Mouse (Mus musculus): ENCODE results near the gene Dapk1. TPM values are rescaled to one million over a fixed set of nuclear protein-coding genes. Genes with fewer than 3 reads are reported as not detected.

The Dapk1 gene
- polyA plus RNA-seq, 1 experiment = 37.7 TPM

GRCm38 (mm10) chr13:60662493-60663177, 60.9 kb downstream of the Dapk1 start:
- DNase-seq (ENCODE audit: low spot score) = no peak

- no peak for DNase-seq (ENCODE audit: low spot score)
These were observed 62.3 kb downstream of the Dapk1 start for GRCm38 (mm10) chr13:60664058-60664457.

- no peak for DNase-seq (ENCODE audit: low spot score)
These were observed 63.1 kb downstream of the Dapk1 start for GRCm38 (mm10) chr13:60664816-60665215.

GRCm38 (mm10) chr13:60665402-60665801, 63.7 kb downstream of the Dapk1 start:
- DNase-seq (ENCODE audit: low spot score) = no peak

- no peak for DNase-seq (ENCODE audit: low spot score)
These were observed 66.3 kb downstream of the Dapk1 start for GRCm38 (mm10) chr13:60668036-60668435.

- no peak for DNase-seq (ENCODE audit: low spot score)
These were observed 68.9 kb downstream of the Dapk1 start for GRCm38 (mm10) chr13:60670605-60671004.

GRCm38 (mm10) chr13:60671235-60671634, 69.5 kb downstream of the Dapk1 start:
- DNase-seq (ENCODE audit: low spot score) = no peak

GRCm38 (mm10) chr13:60672287-60672686, 70.5 kb downstream of the Dapk1 start:
- DNase-seq (ENCODE audit: low spot score) = no peak

- DNase-seq (ENCODE audit: low spot score) = no peak
These were observed 71.3 kb downstream of the Dapk1 start for GRCm38 (mm10) chr13:60672882-60673675.

- no peak for DNase-seq (ENCODE audit: low spot score)
These were observed 72.6 kb downstream of the Dapk1 start for GRCm38 (mm10) chr13:60674301-60674700.

GRCm38 (mm10) chr13:60674911-60675310, 73.2 kb downstream of the Dapk1 start:
- no peak for DNase-seq (ENCODE audit: low spot score)

GRCm38 (mm10) chr13:60675416-60675815, 73.7 kb downstream of the Dapk1 start:
- no peak for DNase-seq (ENCODE audit: low spot score)

- no peak for DNase-seq (ENCODE audit: low spot score)
These were observed 77.2 kb downstream of the Dapk1 start for GRCm38 (mm10) chr13:60678912-60679311.

- DNase-seq (ENCODE audit: low spot score) = no peak
These were observed 81.3 kb downstream of the Dapk1 start for GRCm38 (mm10) chr13:60682714-60683695.

GRCm38 (mm10) chr13:60684050-60684760, 82.5 kb downstream of the Dapk1 start:
- DNase-seq (ENCODE audit: low spot score) = no peak

- DNase-seq (ENCODE audit: low spot score) = no peak
These were observed 83.1 kb downstream of the Dapk1 start for GRCm38 (mm10) chr13:60684806-60685205.

- no peak for DNase-seq (ENCODE audit: low spot score)
These were observed 83.5 kb downstream of the Dapk1 start for GRCm38 (mm10) chr13:60685216-60685615.

- no peak for DNase-seq (ENCODE audit: low spot score)
These were observed 84.4 kb downstream of the Dapk1 start for GRCm38 (mm10) chr13:60686024-60686663.

GRCm38 (mm10) chr13:60686967-60687366, 85.2 kb downstream of the Dapk1 start:
- peak; percentile 31 for DNase-seq (ENCODE audit: low spot score)

- no peak for DNase-seq (ENCODE audit: low spot score)
These were observed 85.7 kb downstream of the Dapk1 start for GRCm38 (mm10) chr13:60687462-60687861.

- DNase-seq (ENCODE audit: low spot score) = no peak
These were observed 86.1 kb downstream of the Dapk1 start for GRCm38 (mm10) chr13:60687891-60688290.
